In the genomic region with DNA sequence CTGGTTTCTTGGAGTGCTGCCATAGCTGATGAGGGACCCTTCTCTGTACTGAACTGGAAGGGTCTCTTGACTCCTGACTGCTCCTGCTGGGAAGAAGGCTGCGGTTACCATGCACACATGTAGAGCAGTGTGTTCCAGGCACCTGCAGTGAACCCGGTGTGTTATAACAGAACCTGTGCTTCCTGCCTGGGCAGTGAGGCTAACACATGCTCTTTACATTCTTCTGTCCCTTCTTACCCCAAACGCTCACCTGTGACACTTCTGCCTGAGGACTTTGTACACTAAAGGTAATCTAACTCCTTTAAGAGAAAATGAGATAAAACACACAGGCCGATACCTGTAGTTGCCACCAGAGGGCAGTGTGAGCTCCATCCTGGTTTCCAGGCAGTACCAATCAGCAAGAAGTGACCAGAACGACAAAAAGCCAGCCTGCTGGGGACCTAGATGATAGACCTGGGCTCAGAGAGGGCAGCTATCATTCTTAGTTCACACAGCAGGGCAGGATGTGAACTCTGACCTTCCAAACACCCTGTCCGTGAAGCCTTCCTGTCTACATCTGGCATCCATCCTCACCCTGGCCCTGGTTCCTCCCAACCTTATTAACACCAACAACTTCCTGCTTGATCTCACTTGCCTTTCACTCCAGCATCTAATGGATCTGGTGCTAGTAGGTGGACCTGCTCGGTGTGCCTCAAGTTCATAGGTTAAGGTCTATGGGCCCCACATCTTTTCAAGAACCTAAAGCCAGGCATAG, we compare ENCODE assay signal across 8 mouse cellular contexts. TPM values are rescaled to one million over a fixed set of nuclear protein-coding genes. Genes with fewer than 3 reads are reported as not detected.
DNase-seq lines count a peak whose midpoint lies in the region; ATAC-seq lines count a peak whose summit lies in the region.

No protein-coding gene starts in this region.

- H3K36me3 ChIP-seq in kidney, embryonic 15.5 days = no peaks in the 10 kb centered on the region

- H3K27me3 ChIP-seq in kidney, embryonic 15.5 days = no peaks in the 10 kb centered on the region

- no peak overlapping the region for H3K4me3 ChIP-seq in kidney, embryonic 15.5 days (replicated peaks)

- H3K27ac ChIP-seq in kidney, embryonic 15.5 days = no peak overlapping the region

- peak; percentile 57 for DNase-seq in kidney, adult 11 months
- DNase-seq in cerebellum, postnatal 14 days = peak; percentile 88 to 90
- DNase-seq in frontal cortex, postnatal 14 days (ENCODE audit: low spot score in 2 of 2) = peak; percentile 59 to 82
- peak; percentile 91 for DNase-seq in induced T-regulatory cell, adult 2 months (ENCODE audit: low read depth)
- peak; percentile 40 to 86 for DNase-seq in left cerebral cortex, adult 9 months (ENCODE audit: low spot score in 2 of 2)
- peak; percentile 82 for DNase-seq in mesoderm, embryonic 11.5 days (ENCODE audit: low read depth, low spot score)
- DNase-seq in spleen, postnatal 10 days (ENCODE audit: low spot score in 2 of 2) = peak; percentile 69 to 80

- H3K9ac ChIP-seq in kidney, embryonic 15.5 days = no peak overlapping the region

- peaks cover 49% of the 10 kb centered on the region for H3K4me1 ChIP-seq in kidney, embryonic 15.5 days

- 28% methylated on average over 7 of the region's 7 CpGs for WGBS in kidney, embryonic 15.5 days

- ATAC-seq in kidney, embryonic 15.5 days (replicated peaks; ENCODE audit: low FRiP score) = no peak; the same call in 1 of the 2 replicates

- no peaks in the 10 kb centered on the region for H3K9me3 ChIP-seq in kidney, embryonic 15.5 days (replicated peaks)

- no peak overlapping the region for H3K4me2 ChIP-seq in kidney, embryonic 15.5 days

RNA-seq across cellular contexts. Expression of a gene that starts 16.6 kb away (rescaled TPM):
- 27.7 and 30.4 TPM in 2 replicates for polyA plus RNA-seq in kidney, embryonic 15.5 days (2015; fragmentation: Nextera tagmentation; extraction: Ambion mirVana)

RNA-seq across cellular contexts. Expression of a gene that starts 19.5 kb away (rescaled TPM):
- polyA plus RNA-seq in kidney, embryonic 15.5 days (2015; fragmentation: Nextera tagmentation; extraction: Ambion mirVana) = 0.44 and 0.60 TPM in 2 replicates

RNA-seq across cellular contexts. Expression of a gene that starts 29.9 kb away (rescaled TPM):
- 0.30 and 0.58 TPM in 2 replicates for polyA plus RNA-seq in kidney, embryonic 15.5 days (2015; fragmentation: Nextera tagmentation; extraction: Ambion mirVana)

RNA-seq across cellular contexts. Expression of a gene that starts 46.1 kb away (rescaled TPM):
- 0.31 and 1.0 TPM in 2 replicates for polyA plus RNA-seq in kidney, embryonic 15.5 days (2015; fragmentation: Nextera tagmentation; extraction: Ambion mirVana)

RNA-seq across cellular contexts. Expression of a gene that starts 58.0 kb away (rescaled TPM):
- 8.1 and 11.1 TPM in 2 replicates for polyA plus RNA-seq in kidney, embryonic 15.5 days (2015; fragmentation: Nextera tagmentation; extraction: Ambion mirVana)
